Mouse (Mus musculus) liver, embryonic 11.5 days (tissue): ENCODE measurements around the gene Smim26. TPM values are rescaled to one million over a fixed set of nuclear protein-coding genes. Genes with fewer than 3 reads are reported as not detected.
A peak's percentile ranks its signal among the peaks of the same experiment; 100 is the strongest.

Experiments
- ATAC-seq: fragments of 200-750 bp; cut with Nextera tagmentation; replicated peaks from 2 replicates; pipeline ENCODE4 v1.8.0; 2017; ENCODE audit warnings: moderate number of reproducible peaks, mild to moderate bottlenecking, moderate TSS enrichment, moderate library complexity; ENCODE audit not compliant: low FRiP score
- DNase-seq: peaks from one replicate; pipeline ENCODE4 v3.0.0-alpha.2; 2017; ENCODE audit warnings: low spot score
- H3K27ac ChIP-seq: fragments of 300-500 bp; sonication (generic); 2 replicates; pipeline ENCODE4 v1.5.1; 2014; ENCODE audit warnings: mild to moderate bottlenecking, low read depth, low read length, control low read depth
- H3K27me3 ChIP-seq: fragments of 300-500 bp; sonication (generic); replicated peaks from 2 replicates; pipeline ENCODE4 v1.6.1; 2014; ENCODE audit warnings: low read length, mixed read lengths; ENCODE audit not compliant: control insufficient read depth, insufficient read depth
- H3K36me3 ChIP-seq: fragments of 300-500 bp; sonication (generic); 2 replicates; pipeline ENCODE4 v1.6.1; 2014; ENCODE audit warnings: mild to moderate bottlenecking, low read length, moderate library complexity, mixed read lengths; ENCODE audit not compliant: control insufficient read depth, insufficient read depth
- H3K4me1 ChIP-seq: fragments of 300-500 bp; sonication (generic); replicated peaks from 2 replicates; pipeline ENCODE4 v1.6.1; 2014; ENCODE audit warnings: low read length, mixed read lengths; ENCODE audit not compliant: control insufficient read depth, insufficient read depth
- H3K4me2 ChIP-seq: fragments of 300-500 bp; sonication (generic); 2 replicates; pipeline ENCODE4 v1.6.1; 2014; ENCODE audit warnings: mild to moderate bottlenecking, control low read depth, moderate library complexity
- H3K4me3 ChIP-seq: fragments of 300-500 bp; sonication (generic); 2 replicates; pipeline ENCODE4 v1.5.1; 2014; ENCODE audit warnings: low read depth, low read length, control low read depth
- H3K9ac ChIP-seq: fragments of 300-500 bp; sonication (generic); 2 replicates; pipeline ENCODE4 v1.6.1; 2014; ENCODE audit warnings: low read depth, low read length, control low read depth
- H3K9me3 ChIP-seq: fragments of 300-500 bp; sonication (generic); 2 replicates; pipeline ENCODE4 v1.6.1; 2016; ENCODE audit warnings: low read length, inconsistent platforms, mixed read lengths; ENCODE audit not compliant: control insufficient read depth
- WGBS: fragments of 180-500 bp; shearing (Covaris S2); extraction: QIAGEN DNeasy Blood & Tissue Kit; methylation state at CpG from one replicate; pipeline ENCODE4 v1.1.7; 2014; 5-methylcytosine and 5-hydroxymethylcytosine counted together
- polyA plus RNA-seq: library from polyadenylated mRNA; unstranded; fragments of >200 nt; fragmentation: Nextera tagmentation; extraction: Ambion mirVana; gene quantifications from 2 replicates; pipeline ENCODE4 v1.2.1, GENCODE M21; 2014

Gene Smim26
- polyA plus RNA-seq, 1 experiment from 2014 or later, result 47.2 TPM

DNA sequence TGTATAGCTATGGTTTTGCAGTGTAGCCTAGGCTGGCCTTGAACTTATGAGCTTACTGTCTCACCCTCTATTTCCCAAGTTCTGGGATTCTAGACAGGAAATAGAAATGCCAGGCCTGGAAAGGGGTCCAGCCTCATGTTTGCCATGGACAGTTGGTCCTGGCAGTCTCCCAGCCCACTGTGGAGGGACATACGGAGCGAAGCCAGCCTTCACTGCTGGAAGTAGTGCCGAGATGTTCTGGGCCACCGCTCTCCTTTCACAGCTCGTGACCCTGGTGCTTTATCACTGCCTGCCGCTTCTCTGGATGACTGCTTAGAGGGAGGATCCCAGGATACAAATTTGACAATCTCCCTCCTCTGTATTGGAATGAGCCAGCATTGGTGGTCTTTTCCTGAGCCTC, 27.6 kb downstream of the Smim26 start:
- ATAC-seq, result no peak
- no peak overlapping the region for H3K4me2 ChIP-seq
- peaks cover 5% of the 10 kb centered on the region for H3K4me1 ChIP-seq
- H3K4me3 ChIP-seq, result no peak overlapping the region
- no peak for DNase-seq
- H3K36me3 ChIP-seq, result no peaks in the 10 kb centered on the region
- 90% methylated on average over 6 of the region's 6 CpGs for WGBS
- no peak overlapping the region for H3K9ac ChIP-seq
- H3K27me3 ChIP-seq, result no peaks in the 10 kb centered on the region
- H3K9me3 ChIP-seq, result no peaks in the 10 kb centered on the region
- H3K27ac ChIP-seq, result no peak overlapping the region

DNA sequence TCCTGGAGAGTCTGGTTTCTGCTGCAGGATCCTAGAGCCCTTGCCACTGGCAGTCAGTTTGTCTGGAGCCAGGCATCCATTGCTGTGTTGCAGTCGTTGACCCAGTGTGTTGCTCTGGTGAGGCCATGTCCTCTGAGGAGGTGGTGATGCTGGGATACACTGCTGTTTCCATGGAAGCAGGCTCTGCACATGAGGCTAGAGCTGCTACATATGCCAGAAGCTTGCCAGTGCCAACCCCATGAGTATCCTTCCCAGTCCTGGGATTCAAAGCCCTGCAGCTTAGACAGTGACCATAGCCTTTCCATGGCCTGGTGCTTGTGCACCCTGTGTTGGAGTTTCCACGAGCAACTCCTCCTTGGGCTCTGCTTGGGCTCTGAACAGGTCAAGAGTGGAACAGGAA, 39.7 kb downstream of the Smim26 start:
- H3K9me3 ChIP-seq, result no peaks in the 10 kb centered on the region
- H3K4me2 ChIP-seq, result no peak overlapping the region
- 81% methylated on average over 2 of the region's 2 CpGs for WGBS
- H3K27me3 ChIP-seq, result no peaks in the 10 kb centered on the region
- no peaks in the 10 kb centered on the region; the same call in 1 of the 2 replicates for H3K36me3 ChIP-seq
- no peaks in the 10 kb centered on the region for H3K4me1 ChIP-seq
- H3K9ac ChIP-seq, result no peak overlapping the region
- ATAC-seq (no peak), DNase-seq (peak; percentile 23)
- H3K4me3 ChIP-seq, result no peak overlapping the region
- no peak overlapping the region for H3K27ac ChIP-seq

- Histone ChIP-seq H3K4me1 (no peaks in the 10 kb centered on the region), H3K27me3 (no peaks in the 10 kb centered on the region), H3K9ac (no peak overlapping the region), H3K4me2 (no peak overlapping the region), H3K27ac (no peak overlapping the region), H3K4me3 (no peak overlapping the region), H3K36me3 (no peaks in the 10 kb centered on the region; the same call in 1 of the 2 replicates), H3K9me3 (no peaks in the 10 kb centered on the region)
- DNase-seq (no peak), ATAC-seq (no peak)
- 75% methylated on average over 5 of the region's 5 CpGs for WGBS
Observed at GRCm38 (mm10) chr2:144634231-144634630, 40.4 kb downstream of the Smim26 start.

GRCm38 (mm10) chr2:144634729-144635128, 40.9 kb downstream of the Smim26 start:
- Histone ChIP-seq H3K4me1 (no peaks in the 10 kb centered on the region), H3K27me3 (no peaks in the 10 kb centered on the region), H3K4me3 (no peak overlapping the region), H3K4me2 (no peak overlapping the region), H3K36me3 (no peaks in the 10 kb centered on the region; the same call in 1 of the 2 replicates), H3K9me3 (no peaks in the 10 kb centered on the region), H3K9ac (no peak overlapping the region), H3K27ac (no peak overlapping the region)
- no peak for DNase-seq
- no peak for ATAC-seq
- 82% methylated on average over 2 of the region's 2 CpGs for WGBS

- H3K9me3 ChIP-seq, result no peaks in the 10 kb centered on the region
- no peak overlapping the region for H3K27ac ChIP-seq
- 18% methylated on average over 5 of the region's 5 CpGs for WGBS
- no peaks in the 10 kb centered on the region for H3K27me3 ChIP-seq
- DNase-seq (peak; percentile 45), ATAC-seq (peak; percentile 69)
- H3K4me1 ChIP-seq, result no peaks in the 10 kb centered on the region
- H3K36me3 ChIP-seq, result no peaks in the 10 kb centered on the region; the same call in 1 of the 2 replicates
- no peak overlapping the region for H3K4me3 ChIP-seq
- H3K4me2 ChIP-seq, result no peak overlapping the region
- no peak overlapping the region for H3K9ac ChIP-seq
Observed at GRCm38 (mm10) chr2:144635644-144636320, 41.9 kb downstream of the Smim26 start.

DNA sequence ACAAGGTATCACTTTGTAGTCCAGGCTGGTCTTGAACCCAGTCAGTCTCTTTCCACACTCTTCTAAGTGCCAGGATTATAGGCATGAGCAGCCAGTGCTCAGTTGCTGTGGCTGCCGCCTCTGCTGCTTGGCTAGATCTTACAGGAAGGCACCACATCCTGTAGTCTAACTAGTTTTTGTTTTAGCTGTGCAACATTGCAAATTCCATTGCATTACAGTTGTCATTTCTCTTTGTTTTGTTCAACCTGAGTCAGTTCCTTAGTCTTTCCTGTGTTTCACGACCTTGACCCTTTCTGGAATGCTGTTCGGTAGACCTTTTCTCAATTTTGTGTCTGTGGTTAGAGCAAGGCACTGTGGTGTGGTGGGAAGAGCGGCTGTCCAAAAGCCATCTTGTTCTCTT, 43.4 kb downstream of the Smim26 start:
- no peak for ATAC-seq
- no peak overlapping the region for H3K9ac ChIP-seq
- H3K4me1 ChIP-seq, result no peaks in the 10 kb centered on the region
- no peak overlapping the region for H3K4me2 ChIP-seq
- no peaks in the 10 kb centered on the region for H3K9me3 ChIP-seq
- no peaks in the 10 kb centered on the region for H3K27me3 ChIP-seq
- no peaks in the 10 kb centered on the region; the same call in 1 of the 2 replicates for H3K36me3 ChIP-seq
- no peak overlapping the region for H3K27ac ChIP-seq
- 77% methylated on average over 4 of the region's 4 CpGs for WGBS
- DNase-seq, result no peak
- no peak overlapping the region for H3K4me3 ChIP-seq

GRCm38 (mm10) chr2:144637671-144638395, 44.0 kb downstream of the Smim26 start:
- Histone ChIP-seq H3K27me3 (no peaks in the 10 kb centered on the region), H3K9ac (no peak overlapping the region), H3K27ac (no peak overlapping the region), H3K4me3 (no peak overlapping the region), H3K36me3 (no peaks in the 10 kb centered on the region; the same call in 1 of the 2 replicates), H3K4me1 (no peaks in the 10 kb centered on the region), H3K4me2 (no peak overlapping the region), H3K9me3 (no peaks in the 10 kb centered on the region)
- no peak for ATAC-seq
- DNase-seq, result no peak
- 77% methylated on average over 12 of the region's 12 CpGs for WGBS

GRCm38 (mm10) chr2:144638719-144639118, 44.9 kb downstream of the Smim26 start:
- H3K9ac ChIP-seq, result no peak overlapping the region
- no peak for DNase-seq
- H3K27me3 ChIP-seq, result no peaks in the 10 kb centered on the region
- no peak overlapping the region for H3K4me3 ChIP-seq
- no peak overlapping the region for H3K27ac ChIP-seq
- H3K4me1 ChIP-seq, result no peaks in the 10 kb centered on the region
- no peaks in the 10 kb centered on the region; the same call in 1 of the 2 replicates for H3K36me3 ChIP-seq
- WGBS, result 73% methylated on average over 4 of the region's 4 CpGs
- ATAC-seq, result no peak
- H3K4me2 ChIP-seq, result no peak overlapping the region
- no peaks in the 10 kb centered on the region for H3K9me3 ChIP-seq

DNA sequence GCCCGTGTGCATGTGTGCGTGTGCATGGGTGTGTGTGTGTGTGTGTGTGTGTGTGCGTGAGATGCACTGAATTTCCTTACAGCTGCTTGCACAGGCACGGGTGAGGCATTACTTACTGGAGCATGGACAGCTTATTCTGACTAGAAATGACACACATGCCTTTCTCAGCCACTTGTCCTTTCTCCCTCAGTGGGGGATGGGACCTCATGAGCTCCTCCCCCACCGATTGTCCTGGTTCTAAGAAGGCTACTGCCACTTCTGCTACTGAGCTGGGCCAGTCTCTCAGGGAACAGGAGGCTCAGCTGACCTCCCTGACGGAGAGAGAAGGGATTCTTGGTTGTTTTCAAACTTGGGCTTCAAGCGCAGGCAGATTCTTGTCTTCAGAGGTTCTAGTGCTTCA, 46.2 kb downstream of the Smim26 start:
- Histone ChIP-seq H3K27ac (no peak overlapping the region), H3K4me1 (no peaks in the 10 kb centered on the region), H3K4me2 (no peak overlapping the region), H3K9ac (no peak overlapping the region), H3K36me3 (no peaks in the 10 kb centered on the region), H3K27me3 (no peaks in the 10 kb centered on the region), H3K9me3 (no peaks in the 10 kb centered on the region), H3K4me3 (no peak overlapping the region)
- WGBS, result 81% methylated on average over 7 of the region's 7 CpGs
- DNase-seq (no peak), ATAC-seq (no peak)
